Mouse (Mus musculus): ENCODE results near the gene Polr2i. TPM values are rescaled to one million over a fixed set of nuclear protein-coding genes. Genes with fewer than 3 reads are reported as not detected.

Polr2i gene
- total RNA-seq, 1 experiment = 209 TPM

DNA sequence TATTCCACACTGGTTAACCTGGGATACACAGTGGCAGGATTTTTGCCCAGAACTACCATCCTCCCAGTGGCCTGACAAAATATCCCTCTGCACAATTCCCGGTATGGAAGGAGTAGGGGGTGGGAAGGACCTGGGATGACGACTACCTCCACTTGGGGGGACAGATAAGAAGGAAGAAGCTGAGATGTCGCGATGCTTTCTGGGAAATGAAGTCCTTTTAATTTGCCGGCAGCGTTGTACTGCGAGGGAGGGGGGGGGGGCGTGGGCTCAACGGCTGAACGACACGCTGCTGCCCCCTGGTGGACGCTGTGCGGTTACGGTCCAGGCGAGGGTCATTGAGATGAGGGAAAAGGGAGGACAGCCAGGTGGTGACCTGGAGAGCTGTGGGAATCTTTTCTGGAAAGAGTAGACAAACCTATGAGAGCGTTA, 15.0 kb upstream of the Polr2i start:
- peak overlapping the region; percentile 58; the same call in 1 of the 2 replicates for H3K9ac ChIP-seq (ENCODE audit: insufficient read depth, low read depth, low read length, poor library complexity, severe bottlenecking)
- peak overlapping the region; percentile 26; the same call in 1 of the 2 replicates for H3K27ac ChIP-seq (ENCODE audit: insufficient read depth, low read depth, low read length, poor library complexity, severe bottlenecking)
- no peak overlapping the region for H3K4me3 ChIP-seq (ENCODE audit: insufficient read depth in 1 of 2, low read depth in 1 of 2, low read length in 2 of 2, poor library complexity in 1 of 2, severe bottlenecking in 1 of 2)
- H3K9me3 ChIP-seq (ENCODE audit: control insufficient read depth, insufficient read depth, low read depth, low read length) = no peaks in the 10 kb centered on the region
- no peaks in the 10 kb centered on the region for H3K36me3 ChIP-seq (ENCODE audit: control insufficient read depth, insufficient read depth, low read length, poor library complexity, severe bottlenecking)
- peak; percentile 81 for DNase-seq (ENCODE audit: low read depth, low spot score)
- H3K4me1 ChIP-seq (ENCODE audit: control insufficient read depth in 2 of 2, insufficient read depth in 2 of 2, low read length in 2 of 2, poor library complexity in 1 of 2) = peaks cover 0 to 8% of the 10 kb centered on the region in 2 experiments; a peak in 1 of 4 replicates
- TF ChIP-seq ZC3H11A (IDR thresholded peaks at IDR 0.05; ENCODE audit: borderline replicate concordance, low read depth, low read length) (no peak), HCFC1 (IDR thresholded peaks at IDR 0.05; ENCODE audit: borderline replicate concordance, insufficient read depth, low read length) (peak; percentile 88), CHD2 (IDR thresholded peaks at IDR 0.05; ENCODE audit: low read depth, low read length) (no peak)
- in situ Hi-C loops (cut with MboI; ENCODE audit: low sequenced_read_pairs in 2 of 2, unreplicated experiment in 2 of 2) = loop anchor here in 1 of 2 experiments (10.0 kb wide), 1 partner anchor 62 kb away; no protein-coding TSS in a partner anchor

DNA sequence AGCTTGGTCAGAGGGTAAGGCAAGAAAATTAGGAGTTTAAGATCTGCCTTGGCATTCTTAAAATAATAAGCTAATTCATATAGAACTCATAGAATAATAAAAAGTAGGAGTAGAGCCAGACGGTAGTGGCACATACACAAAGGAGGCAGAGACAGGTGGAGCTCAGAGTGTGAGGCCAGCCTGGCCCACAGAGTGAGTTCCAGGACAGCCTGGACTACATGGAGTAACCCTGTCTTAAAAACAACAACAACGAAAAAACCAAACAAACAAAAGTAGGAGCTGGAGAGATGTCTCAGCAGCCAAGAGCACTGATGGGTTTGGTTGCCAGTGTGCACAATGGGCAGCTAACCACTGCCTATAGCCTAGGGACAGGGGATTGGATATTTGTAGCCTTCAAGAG, 14.5 kb upstream of the Polr2i start:
- DNase-seq (ENCODE audit: low read depth, low spot score) = no peak
- H3K27ac ChIP-seq (ENCODE audit: insufficient read depth, low read depth, low read length, poor library complexity, severe bottlenecking) = no peak overlapping the region
- no peak overlapping the region for H3K9ac ChIP-seq (ENCODE audit: insufficient read depth, low read depth, low read length, poor library complexity, severe bottlenecking)
- no peak overlapping the region for H3K4me3 ChIP-seq (ENCODE audit: insufficient read depth in 1 of 2, low read depth in 1 of 2, low read length in 2 of 2, poor library complexity in 1 of 2, severe bottlenecking in 1 of 2)
- H3K4me1 ChIP-seq (ENCODE audit: control insufficient read depth in 2 of 2, insufficient read depth in 2 of 2, low read length in 2 of 2, poor library complexity in 1 of 2) = peaks cover 0 to 8% of the 10 kb centered on the region in 2 experiments; a peak in 1 of 4 replicates
- H3K9me3 ChIP-seq (ENCODE audit: control insufficient read depth, insufficient read depth, low read depth, low read length) = no peaks in the 10 kb centered on the region
- in situ Hi-C loops (cut with MboI; ENCODE audit: low sequenced_read_pairs in 2 of 2, unreplicated experiment in 2 of 2) = loop anchor here in 1 of 2 experiments (10.0 kb wide), 1 partner anchor 62 kb away; no protein-coding TSS in a partner anchor
- no peak for TF ChIP-seq MAFK (IDR thresholded peaks at IDR 0.05; ENCODE audit: insufficient read depth, low read depth, low read length)
- no peak for TF ChIP-seq ZC3H11A (IDR thresholded peaks at IDR 0.05; ENCODE audit: borderline replicate concordance, low read depth, low read length)
- no peak for TF ChIP-seq HCFC1 (IDR thresholded peaks at IDR 0.05; ENCODE audit: borderline replicate concordance, insufficient read depth, low read length)
- no peak for TF ChIP-seq CHD2 (IDR thresholded peaks at IDR 0.05; ENCODE audit: low read depth, low read length)
- no peaks in the 10 kb centered on the region for H3K36me3 ChIP-seq (ENCODE audit: control insufficient read depth, insufficient read depth, low read length, poor library complexity, severe bottlenecking)

DNA sequence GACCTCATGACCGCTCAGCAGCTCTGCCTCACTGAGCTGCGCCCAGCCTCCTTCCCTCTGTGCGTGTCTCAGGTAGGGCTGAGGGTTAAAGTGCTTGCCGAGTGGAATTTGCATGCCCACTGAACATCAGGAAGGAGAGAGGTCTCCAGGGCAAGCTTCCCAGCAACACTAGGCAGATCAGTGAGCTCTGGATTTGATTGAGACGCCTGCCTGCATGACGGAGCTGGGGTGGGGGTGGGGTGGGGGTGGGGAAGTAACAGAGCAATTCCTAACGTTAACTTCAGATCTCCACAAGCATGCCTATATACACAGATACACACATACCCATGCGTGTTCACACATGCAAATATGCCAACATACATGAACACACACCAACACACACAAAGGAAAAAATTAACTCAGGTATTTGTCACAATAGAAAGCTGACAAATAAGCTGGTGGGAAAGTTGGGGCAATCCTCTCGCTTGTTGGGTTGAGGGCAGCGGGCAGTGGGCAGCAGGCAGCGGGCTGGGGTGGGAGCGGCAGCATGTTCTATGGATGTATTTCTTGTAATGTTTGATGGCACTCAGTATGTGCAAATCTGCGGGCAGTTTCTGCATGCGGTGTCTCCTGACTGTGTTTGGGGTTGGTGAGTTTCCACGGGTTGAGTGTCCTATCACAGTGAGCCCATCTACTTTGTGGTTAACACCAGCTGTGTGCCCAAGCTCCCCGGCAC, 12.3 kb upstream of the Polr2i start:
- Histone ChIP-seq H3K36me3 (ENCODE audit: control insufficient read depth, insufficient read depth, low read length, poor library complexity, severe bottlenecking) (peaks cover 7% of the 10 kb centered on the region), H3K4me1 (ENCODE audit: control insufficient read depth in 2 of 2, insufficient read depth in 2 of 2, low read length in 2 of 2, poor library complexity in 1 of 2) (peaks cover 0 to 10% of the 10 kb centered on the region in 2 experiments; a peak in 1 of 4 replicates), H3K9me3 (ENCODE audit: control insufficient read depth, insufficient read depth, low read depth, low read length) (no peaks in the 10 kb centered on the region), H3K4me3 (ENCODE audit: insufficient read depth in 1 of 2, low read depth in 1 of 2, low read length in 2 of 2, poor library complexity in 1 of 2, severe bottlenecking in 1 of 2) (peak overlapping the region; percentile 61 to 65), H3K27ac (ENCODE audit: insufficient read depth, low read depth, low read length, poor library complexity, severe bottlenecking) (no peak overlapping the region), H3K9ac (ENCODE audit: insufficient read depth, low read depth, low read length, poor library complexity, severe bottlenecking) (peak overlapping the region; percentile 69)
- DNase-seq (ENCODE audit: low read depth, low spot score) = no peak
- no peak for TF ChIP-seq HCFC1 (IDR thresholded peaks at IDR 0.05; ENCODE audit: borderline replicate concordance, insufficient read depth, low read length)
- TF ChIP-seq ZC3H11A (IDR thresholded peaks at IDR 0.05; ENCODE audit: borderline replicate concordance, low read depth, low read length) = no peak
- TF ChIP-seq CHD2 (IDR thresholded peaks at IDR 0.05; ENCODE audit: low read depth, low read length) = no peak
- TF ChIP-seq ZNF384 (IDR thresholded peaks at IDR 0.05; ENCODE audit: low read depth, low read length) = no peak
- no peak for TF ChIP-seq MAFK (IDR thresholded peaks at IDR 0.05; ENCODE audit: insufficient read depth, low read depth, low read length)
- in situ Hi-C loops (cut with MboI; ENCODE audit: low sequenced_read_pairs in 2 of 2, unreplicated experiment in 2 of 2) = loop anchor here in 1 of 2 experiments (10.0 kb wide), 1 partner anchor 65 kb away; no protein-coding TSS in a partner anchor

DNA sequence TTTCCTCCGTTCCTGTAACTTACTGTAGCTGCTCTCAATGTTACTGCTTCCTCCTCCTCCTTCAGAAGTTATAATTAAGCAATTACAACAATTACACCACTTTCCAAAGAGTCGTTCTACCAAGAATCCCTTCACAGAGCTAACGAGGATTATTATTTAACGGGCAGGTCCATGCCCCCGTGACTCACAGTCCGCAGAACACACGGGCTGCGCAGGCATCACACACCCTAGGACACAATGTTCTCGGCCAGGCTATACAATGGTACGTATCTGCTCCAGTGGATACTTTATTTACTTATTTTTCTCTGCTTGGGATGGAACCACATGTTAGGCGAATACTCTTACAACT, 11.8 kb upstream of the Polr2i start:
- no peaks in the 10 kb centered on the region for H3K9me3 ChIP-seq (ENCODE audit: control insufficient read depth, insufficient read depth, low read depth, low read length)
- H3K27ac ChIP-seq (ENCODE audit: insufficient read depth, low read depth, low read length, poor library complexity, severe bottlenecking) = no peak overlapping the region
- peaks cover 0 to 10% of the 10 kb centered on the region in 2 experiments; a peak in 1 of 4 replicates for H3K4me1 ChIP-seq (ENCODE audit: control insufficient read depth in 2 of 2, insufficient read depth in 2 of 2, low read length in 2 of 2, poor library complexity in 1 of 2)
- H3K9ac ChIP-seq (ENCODE audit: insufficient read depth, low read depth, low read length, poor library complexity, severe bottlenecking) = peak overlapping the region; percentile 69; the same call in 1 of the 2 replicates
- H3K4me3 ChIP-seq (ENCODE audit: insufficient read depth in 1 of 2, low read depth in 1 of 2, low read length in 2 of 2, poor library complexity in 1 of 2, severe bottlenecking in 1 of 2) = peak overlapping the region; percentile 61 to 65
- peaks cover 7% of the 10 kb centered on the region for H3K36me3 ChIP-seq (ENCODE audit: control insufficient read depth, insufficient read depth, low read length, poor library complexity, severe bottlenecking)
- in situ Hi-C loops (cut with MboI; ENCODE audit: low sequenced_read_pairs in 2 of 2, unreplicated experiment in 2 of 2) = no loop called here
- TF ChIP-seq ZC3H11A (IDR thresholded peaks at IDR 0.05; ENCODE audit: borderline replicate concordance, low read depth, low read length) (no peak), HCFC1 (IDR thresholded peaks at IDR 0.05; ENCODE audit: borderline replicate concordance, insufficient read depth, low read length) (no peak), CHD2 (IDR thresholded peaks at IDR 0.05; ENCODE audit: low read depth, low read length) (no peak), MAFK (IDR thresholded peaks at IDR 0.05; ENCODE audit: insufficient read depth, low read depth, low read length) (no peak), ZNF384 (IDR thresholded peaks at IDR 0.05; ENCODE audit: low read depth, low read length) (no peak)
- DNase-seq (ENCODE audit: low read depth, low spot score) = no peak

All from ES-E14 (cell line).